Mouse (Mus musculus): ENCODE measurements around the gene Efcab5. TPM values are rescaled to one million over a fixed set of nuclear protein-coding genes. Genes with fewer than 3 reads are reported as not detected.
A peak's percentile ranks its signal among the peaks of the same experiment; 100 is the strongest.
"Not testable (repeated sequence)": the region's sequence is repeated elsewhere in the genome, so short reads cannot be mapped to it uniquely, and the experiment has no call there.

Gene Efcab5
- polyA plus RNA-seq, 2 experiments from 2014 or later, result 0.32 to 0.33 TPM

DNA sequence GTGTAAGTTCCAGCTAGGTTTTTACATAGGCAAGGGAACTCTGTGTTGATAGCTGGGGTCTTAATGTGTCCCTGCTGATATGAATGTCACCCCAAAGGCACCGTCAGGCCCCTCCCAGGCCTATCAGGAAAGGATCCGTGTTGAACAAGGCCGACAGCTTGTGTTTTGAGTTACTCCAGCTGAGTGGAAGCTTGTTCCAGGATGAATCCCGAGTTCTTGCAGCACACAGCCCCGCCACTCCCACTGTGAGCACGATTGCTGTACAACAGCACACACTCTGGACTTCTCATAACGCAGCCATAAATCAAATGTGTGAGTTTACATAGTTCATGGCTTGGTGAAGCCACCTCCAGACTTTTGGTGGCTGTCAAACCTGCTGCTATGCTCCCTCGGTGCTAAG is 94.6 kb downstream of the Efcab5 start:
- no peak for ATAC-seq

DNA sequence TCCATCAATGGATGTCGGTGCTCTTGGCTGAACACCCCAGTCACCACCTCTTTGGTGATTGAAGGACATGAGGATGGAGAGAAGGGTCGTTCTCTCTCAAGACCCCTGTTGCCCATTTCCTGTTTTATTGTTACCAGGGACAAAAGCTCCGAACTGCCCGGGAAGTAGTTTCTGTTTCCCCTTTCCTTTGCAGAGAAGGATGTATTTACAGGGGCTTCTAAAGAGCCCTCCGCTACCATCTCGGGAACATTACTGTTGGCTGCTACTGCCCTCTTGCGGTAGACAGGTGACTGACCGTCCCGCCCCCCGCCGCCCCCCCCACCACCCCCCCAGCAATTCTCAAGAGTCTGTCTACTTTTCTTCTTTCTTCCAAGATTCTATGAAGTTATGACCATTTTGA is 95.6 kb downstream of the Efcab5 start:
- no peak for ATAC-seq

DNA sequence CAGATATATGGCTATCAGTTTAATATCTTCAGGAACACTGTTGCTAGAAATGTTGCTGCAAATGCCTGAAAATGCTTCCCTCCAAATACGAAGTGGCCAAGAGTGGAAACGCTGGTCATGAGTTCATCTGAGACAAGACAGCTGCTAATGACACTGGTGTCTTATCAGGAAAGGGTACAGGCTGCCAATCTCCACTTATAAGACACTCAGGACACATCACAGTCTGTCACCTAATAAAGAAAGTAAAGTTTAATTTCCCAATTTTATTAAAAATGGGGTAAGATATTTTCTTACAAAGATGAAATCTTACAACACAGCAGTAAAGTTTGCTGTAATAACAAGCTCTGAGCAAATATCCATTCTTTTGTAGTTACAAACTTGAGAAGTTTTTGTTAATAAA is 99.6 kb downstream of the Efcab5 start:
- ATAC-seq, result no peak

DNA sequence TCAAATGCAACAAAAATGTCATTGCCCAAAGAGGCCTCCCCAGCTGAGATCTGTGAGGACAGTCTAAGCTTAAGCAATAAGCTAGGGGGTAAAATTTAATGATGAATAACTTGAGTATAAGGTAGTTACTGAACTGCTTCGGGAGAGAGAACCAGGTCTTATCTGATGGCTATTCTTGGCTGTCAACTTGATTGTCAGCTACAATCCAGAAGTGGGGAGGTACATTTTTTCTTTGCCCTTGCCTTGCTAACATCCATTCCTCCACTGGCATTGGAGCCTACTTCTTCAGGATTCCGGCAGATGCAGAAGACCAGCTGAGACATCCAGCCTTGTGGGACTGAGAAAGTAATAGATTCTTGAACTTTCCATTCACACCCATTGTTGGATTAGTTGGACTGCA is 101.8 kb downstream of the Efcab5 start:
- no peak for ATAC-seq

DNA sequence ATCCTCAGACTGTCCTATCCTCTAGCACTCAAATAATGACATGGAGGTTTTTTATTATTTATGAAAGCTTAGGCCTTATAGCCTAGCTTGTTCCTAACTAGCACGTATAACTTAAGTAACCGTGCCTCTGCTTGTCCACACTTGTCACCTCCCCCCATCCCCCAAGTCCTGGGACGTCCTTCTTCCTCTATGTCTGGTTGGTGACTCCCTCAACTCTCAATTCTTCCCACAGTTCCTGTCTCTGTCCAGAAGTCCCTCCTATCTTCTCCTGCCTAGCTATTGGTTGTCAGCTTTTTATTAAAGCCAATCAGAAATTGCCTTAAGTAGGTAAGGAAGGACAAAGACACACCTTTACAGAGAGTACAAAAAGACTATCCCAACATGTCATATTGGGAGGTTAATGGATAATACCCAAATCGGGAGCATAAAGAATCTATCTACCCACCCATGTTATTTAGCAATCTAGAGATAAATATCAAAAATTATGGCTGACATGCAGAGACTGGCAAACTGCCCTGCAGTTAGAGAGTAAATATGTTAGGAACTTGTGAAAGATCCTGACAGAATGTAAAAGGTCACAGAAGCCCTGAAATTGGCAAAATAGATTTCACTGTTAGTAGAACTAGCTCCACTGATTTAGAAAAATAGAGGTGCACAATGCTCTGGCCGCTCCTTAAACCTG is 104.6 kb downstream of the Efcab5 start:
- no peak for ATAC-seq

DNA sequence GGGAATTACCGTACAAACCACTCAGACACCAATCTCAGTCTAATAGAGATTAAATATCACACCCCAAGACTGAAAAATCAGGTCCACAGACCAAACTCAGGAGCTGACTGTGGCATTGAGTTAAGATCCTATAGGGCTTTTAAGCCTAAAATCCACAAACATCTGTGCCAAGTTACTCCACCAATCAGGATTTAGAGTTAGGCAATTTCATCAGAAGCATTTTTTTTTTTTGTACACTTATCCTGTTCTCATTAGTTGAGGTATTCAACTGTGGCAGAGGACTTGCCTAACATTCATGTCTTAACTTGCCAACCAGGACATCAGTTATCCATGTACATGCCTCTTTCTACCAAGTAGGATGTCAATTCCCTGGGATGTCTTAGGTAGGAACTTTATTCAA is 109.4 kb downstream of the Efcab5 start:
- no peak for ATAC-seq

DNA sequence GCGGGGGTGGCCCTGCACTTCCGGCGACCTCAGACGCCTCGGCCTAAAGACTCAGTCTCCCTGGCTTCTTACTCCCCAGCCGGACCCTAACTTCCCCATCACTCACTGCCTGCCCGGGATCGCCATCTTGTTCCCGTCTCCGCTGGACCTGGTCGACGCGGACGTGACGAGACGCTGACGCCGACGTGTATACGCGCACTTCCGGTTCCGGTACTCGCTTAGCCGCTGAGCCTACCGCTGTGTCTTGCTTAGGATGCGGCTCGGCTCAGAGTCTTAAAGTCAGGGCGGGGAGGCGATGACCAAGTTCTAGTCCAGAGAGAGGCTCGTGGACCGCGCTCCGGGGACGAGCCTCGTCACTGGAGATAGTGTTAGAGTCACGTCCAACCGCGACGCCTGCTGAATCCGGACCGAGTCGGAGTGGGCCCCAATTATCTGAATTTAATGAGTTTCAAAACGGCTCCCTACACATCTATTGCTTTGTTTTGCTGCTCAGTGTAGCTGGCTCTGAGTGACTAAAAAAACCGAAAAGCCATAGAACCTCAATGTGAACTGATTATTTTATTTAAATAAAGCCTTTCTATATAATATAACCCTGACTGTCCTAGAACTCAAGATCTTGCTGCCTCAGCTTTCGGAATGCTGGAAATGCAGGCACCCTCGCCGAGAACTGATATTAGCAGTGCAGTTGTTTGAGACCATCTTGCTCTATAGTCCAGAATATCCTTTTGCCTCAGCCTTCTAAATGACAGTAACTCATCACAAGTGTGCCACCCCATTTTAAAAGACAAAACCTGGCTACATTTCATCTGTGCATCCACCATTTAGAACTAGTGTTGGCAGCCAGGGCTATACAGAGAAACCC is 110.3 kb downstream of the Efcab5 start, which contains the start of gene Nsrp1:
Gene Nsrp1 (minus strand): TSS at position 163 of the 862 bp plus-strand sequence.
- ATAC-seq, result peak; percentile 99

DNA sequence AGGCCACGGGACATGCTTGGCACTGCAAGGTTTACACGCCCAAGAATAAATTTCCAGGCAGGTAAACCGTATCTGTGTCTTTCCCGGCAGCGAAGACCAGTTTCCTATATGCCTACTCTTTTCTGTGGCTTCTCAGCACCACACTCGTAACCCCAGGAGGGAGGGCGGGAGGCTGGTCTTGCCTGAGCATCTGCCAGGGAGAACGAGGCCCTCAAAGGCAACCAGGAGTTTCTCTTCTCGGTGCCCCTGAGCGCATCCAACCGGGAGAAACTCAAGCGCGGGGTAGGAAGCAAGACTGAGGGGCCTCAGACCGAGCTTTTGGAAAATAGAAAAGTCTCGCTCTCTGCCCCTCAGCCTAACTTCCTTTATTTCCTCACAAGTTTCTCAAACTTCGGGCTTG is 111.0 kb downstream of the Efcab5 start:
- peak; percentile 33 for ATAC-seq

DNA sequence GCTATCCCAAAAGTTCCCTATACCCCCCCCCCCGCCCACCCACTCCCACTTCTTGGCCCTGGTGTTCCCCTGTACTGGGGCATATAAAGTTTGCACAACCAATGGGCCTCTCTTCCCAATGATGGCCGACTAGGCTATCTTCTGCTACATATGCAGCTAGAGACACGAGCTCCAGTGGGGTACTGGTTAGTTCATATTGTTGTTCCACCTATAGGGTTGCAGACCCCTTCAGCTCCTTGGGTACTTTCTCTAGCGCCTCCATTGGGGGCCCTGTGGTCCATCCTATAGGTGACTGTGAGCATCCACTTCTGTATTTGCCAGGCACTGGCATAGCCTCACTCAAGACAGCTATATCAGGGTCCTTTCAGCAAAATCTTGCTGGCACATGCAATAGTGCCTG is 111.4 kb downstream of the Efcab5 start:
- ATAC-seq, result not testable (repeated sequence)

DNA sequence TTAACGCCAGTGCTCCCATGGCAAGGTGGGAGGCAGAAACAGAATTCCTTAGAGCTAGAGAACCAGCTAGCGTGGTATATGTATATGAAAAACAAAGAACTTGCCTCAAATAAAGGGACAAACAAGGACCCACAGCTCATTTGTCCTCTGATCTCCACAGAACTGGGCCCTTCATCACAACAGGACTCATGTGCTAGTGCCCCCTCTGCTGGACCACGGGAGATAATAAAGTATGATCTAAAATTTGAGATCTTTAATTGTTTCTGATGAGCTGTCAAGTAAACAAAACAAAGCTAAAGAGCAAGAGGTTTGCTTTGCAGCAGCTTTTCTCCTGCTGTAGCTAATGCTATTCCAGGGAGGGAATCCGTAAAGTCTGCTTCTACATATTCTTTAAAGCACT is 118.0 kb downstream of the Efcab5 start:
- ATAC-seq, result no peak

DNA sequence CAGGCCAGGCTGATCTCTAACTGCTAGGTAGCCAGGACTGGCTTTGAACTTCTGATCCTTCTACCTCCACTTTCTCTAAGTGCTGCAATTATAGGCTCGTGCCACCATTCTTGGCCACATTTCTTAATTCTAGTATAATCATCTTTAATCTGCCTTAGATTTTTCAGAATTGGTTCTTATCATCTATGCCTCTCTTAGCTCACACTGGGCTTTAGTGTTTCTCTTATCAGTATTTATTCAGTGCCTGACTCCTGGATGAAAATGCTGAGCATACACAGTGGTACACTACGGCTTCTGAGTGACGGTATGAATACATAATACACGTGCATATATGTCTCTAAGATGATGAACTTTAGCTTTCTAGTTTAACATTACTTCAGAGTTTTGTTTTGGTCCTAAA is 119.9 kb downstream of the Efcab5 start:
- ATAC-seq, result no peak

DNA sequence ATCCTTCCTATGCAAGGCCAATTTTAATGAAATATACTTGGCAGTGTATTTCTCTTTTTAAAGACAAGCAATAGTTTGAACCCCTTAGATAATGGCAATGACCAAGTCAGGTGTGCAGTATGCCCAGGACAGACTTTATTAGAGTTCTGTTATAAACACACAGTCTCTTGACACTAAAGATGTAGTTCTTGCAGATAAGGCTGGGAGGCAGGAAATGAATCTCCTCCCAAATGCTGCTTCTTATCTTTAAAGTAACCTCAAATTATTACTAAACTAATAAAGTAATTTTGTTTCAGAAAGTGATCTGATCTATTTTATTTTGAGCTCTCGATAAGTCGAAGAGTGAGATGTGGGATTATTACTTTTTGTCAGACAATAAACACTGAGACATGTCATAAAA is 125.4 kb downstream of the Efcab5 start:
- ATAC-seq, result no peak

DNA sequence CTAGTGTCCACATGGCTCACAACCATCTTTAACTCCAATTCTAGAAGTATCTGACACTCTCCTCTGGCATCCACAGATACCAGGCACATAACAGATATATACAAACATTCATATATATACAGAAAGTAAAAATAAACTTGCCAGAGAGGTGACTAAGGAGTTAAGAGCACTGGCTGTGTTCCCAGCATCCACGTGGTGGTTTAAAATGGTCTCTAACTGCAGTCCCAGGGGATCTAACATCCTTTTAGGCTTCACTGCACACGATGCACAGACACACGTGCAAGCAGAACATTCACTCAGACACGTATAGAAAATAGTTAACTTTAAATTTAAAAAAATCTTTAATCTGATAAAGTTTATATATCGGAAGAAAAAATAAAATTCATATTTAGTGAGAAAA is 126.8 kb downstream of the Efcab5 start:
- no peak for ATAC-seq

DNA sequence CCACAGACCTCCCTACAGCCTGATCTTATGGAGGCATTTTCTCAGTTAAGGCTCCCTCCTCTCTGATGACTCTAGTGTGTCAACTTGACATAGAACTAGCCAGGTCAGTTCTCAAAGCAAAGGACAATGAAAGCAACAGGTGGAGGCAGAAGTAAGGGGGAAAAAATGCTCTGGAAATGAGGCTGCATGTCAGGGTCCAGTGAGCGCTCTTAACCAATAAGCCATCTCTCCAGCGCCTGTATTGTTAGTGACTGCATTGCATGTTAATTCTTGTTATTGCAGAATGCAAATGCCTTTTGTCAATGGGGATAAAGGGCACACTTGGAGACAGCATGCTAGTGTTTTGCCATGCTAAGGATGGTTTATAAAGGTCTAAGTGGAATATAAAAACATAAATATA is 146.0 kb downstream of the Efcab5 start:
- no peak for ATAC-seq

DNA sequence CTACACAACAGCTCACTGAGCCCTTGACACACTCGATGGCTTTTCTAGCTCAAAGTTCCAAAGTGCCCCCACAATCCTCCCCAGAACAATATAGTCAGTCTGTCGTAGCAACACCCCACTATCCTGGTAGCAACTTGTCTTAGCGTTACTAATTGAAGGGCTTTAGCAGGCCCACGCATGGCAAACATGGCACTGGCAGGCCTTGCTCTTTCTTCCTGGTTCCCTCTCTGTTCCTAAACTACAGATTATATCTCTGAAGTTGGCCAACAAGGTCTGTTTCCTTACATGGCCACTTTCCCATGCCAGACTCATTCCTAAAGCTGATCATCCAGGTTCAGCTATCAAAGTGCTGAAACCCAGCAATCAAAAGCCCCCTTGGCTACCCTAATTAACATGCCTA is 146.9 kb downstream of the Efcab5 start:
- no peak for ATAC-seq

Other genes with a start within 250 kb of the Efcab5 start
- gene Slc6a4, start 190.4 kb downstream of the Efcab5 start, polyA plus RNA-seq (2017; shearing (Covaris generic)), result under 1 TPM in 1 of 2 experiments, not detected in 1; 0.24 TPM
- gene Nsrp1, start 110.5 kb downstream of the Efcab5 start, polyA plus RNA-seq (2017; shearing (Covaris generic)), result 10 to 100 TPM; 53.0 to 83.1 TPM
- gene Ssh2, start 27.3 kb upstream of the Efcab5 start, polyA plus RNA-seq (2017; shearing (Covaris generic)), result 100 to 1,000 TPM in 1 of 2 experiments, 10 to 100 TPM in 1; 83.8 to 101 TPM

Measured in CD4-positive, CD25-positive, alpha-beta regulatory T cell, adult 4 months (primary cell).